Mouse (Mus musculus): ENCODE measurements around the gene Pcbp4. TPM values are rescaled to one million over a fixed set of nuclear protein-coding genes. Genes with fewer than 3 reads are reported as not detected.
"Not testable (repeated sequence)": the region's sequence is repeated elsewhere in the genome, so short reads cannot be mapped to it uniquely, and the experiment has no call there.

The Pcbp4 gene
- polyA plus RNA-seq, 2 experiments, result 5.7 to 11.3 TPM

GRCm38 (mm10) chr9:106483136-106483535 is 30.0 kb downstream of the Pcbp4 start:
- WGBS (ENCODE audit: insufficient replicate concordance), result 86% methylated on average over 10 of the region's 10 CpGs
- ATAC-seq (ENCODE audit: insufficient read depth) (no peak), DNase-seq (ENCODE audit: low read depth in 3 of 3, low spot score in 3 of 3) (no peak)
- Histone ChIP-seq H3K4me1 (replicated peaks; ENCODE audit: control insufficient read depth in 2 of 2, insufficient read depth in 2 of 2, low read length in 1 of 2) (peaks cover under 1 to 1% of the 10 kb centered on the region in 2 experiments; a peak in 3 of 4 replicates), H3K27me3 (ENCODE audit: control insufficient read depth, insufficient read depth, low read length) (no peaks in the 10 kb centered on the region), H3K36me3 (replicated peaks; ENCODE audit: control insufficient read depth, insufficient read depth, low read depth) (no peaks in the 10 kb centered on the region; the same call in 1 of the 2 replicates), H3K9me3 (ENCODE audit: control insufficient read depth, low read length) (no peaks in the 10 kb centered on the region), H3K9ac (replicated peaks) (no peak overlapping the region), H3K4me3 (ENCODE audit: insufficient read depth in 1 of 2, low read depth in 2 of 2, low read length in 2 of 2) (no peak overlapping the region), H3K27ac (no peak overlapping the region), H3K4me2 (ENCODE audit: low read depth) (no peak overlapping the region)
- TF ChIP-seq CTCF (IDR thresholded peaks at IDR 0.05; ENCODE audit: low read depth) (no peak), EP300 (IDR thresholded peaks at IDR 0.05; ENCODE audit: low read depth) (no peak)

GRCm38 (mm10) chr9:106483606-106484005 is 30.5 kb downstream of the Pcbp4 start:
- Histone ChIP-seq H3K4me1 (replicated peaks; ENCODE audit: control insufficient read depth in 2 of 2, insufficient read depth in 2 of 2, low read length in 1 of 2) (no peaks in the 10 kb centered on the region), H3K9ac (replicated peaks) (no peak overlapping the region), H3K9me3 (ENCODE audit: control insufficient read depth, low read length) (no peaks in the 10 kb centered on the region), H3K4me3 (ENCODE audit: insufficient read depth in 1 of 2, low read depth in 2 of 2, low read length in 2 of 2) (no peak overlapping the region), H3K4me2 (ENCODE audit: low read depth) (no peak overlapping the region), H3K27me3 (ENCODE audit: control insufficient read depth, insufficient read depth, low read length) (no peaks in the 10 kb centered on the region), H3K27ac (no peak overlapping the region), H3K36me3 (replicated peaks; ENCODE audit: control insufficient read depth, insufficient read depth, low read depth) (no peaks in the 10 kb centered on the region; the same call in 1 of the 2 replicates)
- no peak for ATAC-seq (ENCODE audit: insufficient read depth)
- no peak for TF ChIP-seq EP300 (IDR thresholded peaks at IDR 0.05; ENCODE audit: low read depth)
- TF ChIP-seq CTCF (IDR thresholded peaks at IDR 0.05; ENCODE audit: low read depth), result no peak
- DNase-seq (ENCODE audit: low read depth in 3 of 3, low spot score in 3 of 3), result no peak
- 79% methylated on average over 17 of the region's 17 CpGs for WGBS (ENCODE audit: insufficient replicate concordance)

GRCm38 (mm10) chr9:106485076-106485475 is 32.0 kb downstream of the Pcbp4 start:
- no peak overlapping the region for H3K27ac ChIP-seq
- no peaks in the 10 kb centered on the region for H3K4me1 ChIP-seq (replicated peaks; ENCODE audit: control insufficient read depth in 2 of 2, insufficient read depth in 2 of 2, low read length in 1 of 2)
- no peak overlapping the region for H3K4me2 ChIP-seq (ENCODE audit: low read depth)
- H3K9ac ChIP-seq (replicated peaks), result no peak overlapping the region
- 83% methylated on average over 10 of the region's 10 CpGs for WGBS (ENCODE audit: insufficient replicate concordance)
- H3K36me3 ChIP-seq (replicated peaks; ENCODE audit: control insufficient read depth, insufficient read depth, low read depth), result no peaks in the 10 kb centered on the region; the same call in 1 of the 2 replicates
- H3K4me3 ChIP-seq (ENCODE audit: insufficient read depth in 1 of 2, low read depth in 2 of 2, low read length in 2 of 2), result no peak overlapping the region
- H3K27me3 ChIP-seq (ENCODE audit: control insufficient read depth, insufficient read depth, low read length), result no peaks in the 10 kb centered on the region
- ATAC-seq (ENCODE audit: insufficient read depth) (no peak), DNase-seq (ENCODE audit: low read depth in 3 of 3, low spot score in 3 of 3) (no peak)
- no peaks in the 10 kb centered on the region for H3K9me3 ChIP-seq (ENCODE audit: control insufficient read depth, low read length)
- no peak for TF ChIP-seq CTCF (IDR thresholded peaks at IDR 0.05; ENCODE audit: low read depth)
- TF ChIP-seq EP300 (IDR thresholded peaks at IDR 0.05; ENCODE audit: low read depth), result no peak

DNA sequence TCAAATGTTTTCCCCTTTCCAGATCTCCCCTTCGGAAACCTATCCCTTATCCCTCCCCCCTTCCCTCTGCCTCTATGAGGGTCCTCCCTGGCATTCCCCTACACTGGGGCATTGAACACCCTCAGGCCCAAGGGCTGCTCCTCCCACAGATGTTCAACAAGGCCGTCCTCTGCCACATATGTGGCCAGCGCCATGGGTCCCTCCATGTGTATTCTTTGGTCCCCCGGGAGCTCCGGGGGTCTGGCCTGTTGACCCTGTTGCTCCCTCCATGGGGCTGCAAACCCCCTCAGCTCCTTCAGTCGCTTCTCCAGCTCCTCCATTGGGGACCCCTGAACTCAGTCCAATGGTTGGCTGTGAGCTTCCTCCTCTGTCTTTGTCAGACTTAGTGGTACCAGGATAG is 34.5 kb downstream of the Pcbp4 start:
- H3K27ac ChIP-seq; H3K4me3 ChIP-seq (ENCODE audit: insufficient read depth in 1 of 2, low read depth in 2 of 2, low read length in 2 of 2); H3K4me2 ChIP-seq (ENCODE audit: low read depth); H3K9ac ChIP-seq (replicated peaks); H3K4me1 ChIP-seq (replicated peaks; ENCODE audit: control insufficient read depth in 2 of 2, insufficient read depth in 2 of 2, low read length in 1 of 2); H3K9me3 ChIP-seq (ENCODE audit: control insufficient read depth, low read length); ATAC-seq (ENCODE audit: insufficient read depth); H3K36me3 ChIP-seq (replicated peaks; ENCODE audit: control insufficient read depth, insufficient read depth, low read depth); DNase-seq (ENCODE audit: low read depth in 3 of 3, low spot score in 3 of 3); H3K27me3 ChIP-seq (ENCODE audit: control insufficient read depth, insufficient read depth, low read length): not testable (repeated sequence)
- 63% methylated on average over 6 of the region's 6 CpGs for WGBS (ENCODE audit: insufficient replicate concordance)

DNA sequence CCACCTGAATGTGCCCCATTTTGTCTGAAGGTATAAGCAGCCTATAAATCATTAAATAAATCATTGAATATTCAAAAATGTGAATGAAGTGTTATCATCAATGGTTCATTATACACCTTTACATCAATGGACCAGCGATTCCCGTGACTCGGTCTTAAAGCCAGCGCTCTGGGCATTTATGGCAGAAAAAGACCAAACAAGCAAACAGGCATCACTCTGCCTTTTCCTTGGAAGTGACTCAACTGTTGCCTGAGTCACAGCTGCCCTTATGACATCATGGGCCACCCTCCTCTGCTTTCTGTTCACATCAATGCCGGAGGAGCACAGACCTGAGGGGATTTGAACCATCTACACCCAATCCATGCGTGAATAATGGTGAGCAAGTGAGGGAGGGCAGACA is 46.6 kb downstream of the Pcbp4 start, which contains the start of gene Iqcf1:
Gene Iqcf1 (plus strand): TSS at position 301 of the 400 bp plus-strand sequence.
- TF ChIP-seq CTCF (IDR thresholded peaks at IDR 0.05; ENCODE audit: low read depth), result no peak
- no peak for TF ChIP-seq EP300 (IDR thresholded peaks at IDR 0.05; ENCODE audit: low read depth)
- Histone ChIP-seq H3K4me1 (replicated peaks; ENCODE audit: control insufficient read depth in 2 of 2, insufficient read depth in 2 of 2, low read length in 1 of 2) (no peaks in the 10 kb centered on the region), H3K36me3 (replicated peaks; ENCODE audit: control insufficient read depth, insufficient read depth, low read depth) (no peaks in the 10 kb centered on the region), H3K27ac (no peak within 1 kb of the TSS), H3K4me3 (ENCODE audit: insufficient read depth in 1 of 2, low read depth in 2 of 2, low read length in 2 of 2) (no peak within 1 kb of the TSS), H3K27me3 (ENCODE audit: control insufficient read depth, insufficient read depth, low read length) (no peaks in the 10 kb centered on the region), H3K9me3 (ENCODE audit: control insufficient read depth, low read length) (no peaks in the 10 kb centered on the region), H3K4me2 (ENCODE audit: low read depth) (no peak within 1 kb of the TSS), H3K9ac (replicated peaks) (no peak within 1 kb of the TSS)
- no peak for ATAC-seq (ENCODE audit: insufficient read depth)
- DNase-seq (ENCODE audit: low read depth in 3 of 3, low spot score in 3 of 3), result no peak
- 79% methylated on average over 6 of the region's 6 CpGs for WGBS (ENCODE audit: insufficient replicate concordance)
